8 mouse cellular contexts compared by ENCODE assay signal in the genomic region with DNA sequence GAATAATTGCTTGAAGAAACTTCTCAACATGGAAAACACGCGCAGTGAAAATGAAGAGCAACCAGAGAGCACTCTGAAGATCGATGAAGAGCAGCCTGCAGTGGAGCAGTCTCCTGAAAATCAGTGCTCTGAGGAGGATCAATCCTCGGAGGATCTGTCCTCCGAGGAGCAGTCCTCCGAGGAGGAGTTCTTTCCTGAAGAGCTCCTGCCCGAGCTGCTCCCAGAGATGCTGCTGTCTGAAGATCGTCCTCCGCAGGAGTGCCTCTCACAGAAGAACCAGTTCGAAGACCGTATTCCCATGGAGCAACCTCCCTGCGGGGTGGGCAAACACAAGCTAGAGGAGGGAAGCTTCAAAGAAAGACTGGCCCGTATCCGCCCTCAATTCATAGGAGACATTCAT. TPM values are rescaled to one million over a fixed set of nuclear protein-coding genes. Genes with fewer than 3 reads are reported as not detected.
DNase-seq lines count a peak whose midpoint lies in the region; ATAC-seq and TF ChIP-seq lines count a peak whose summit lies in the region.

No protein-coding gene starts in this region.

- H3K79me2 ChIP-seq in liver, adult 2 months (ENCODE audit: control insufficient read depth, insufficient read depth, low read length), result no peaks in the 10 kb centered on the region

- DNase-seq in liver, adult 2 months (ENCODE audit: extremely low read depth, low read depth, low spot score), result no peak
- DNase-seq in liver, result no peak
- no peak for DNase-seq in right cerebral cortex, postnatal 10 days (ENCODE audit: low spot score in 2 of 2)
- DNase-seq in spleen, postnatal 10 days (ENCODE audit: low spot score in 2 of 2), result no peak
- no peak for DNase-seq in left cerebral cortex, postnatal 14 days (ENCODE audit: low spot score in 2 of 2)

- H3K4me2 ChIP-seq in intestine, postnatal 0 days (replicated peaks; ENCODE audit: low read depth), result peak overlapping the region; percentile 68
- peak overlapping the region; percentile 70 for H3K4me2 ChIP-seq in midbrain, embryonic 16.5 days (ENCODE audit: low read length)

- no peaks in the 10 kb centered on the region for H3K9me3 ChIP-seq in intestine, postnatal 0 days (ENCODE audit: control insufficient read depth)
- H3K9me3 ChIP-seq in midbrain, embryonic 16.5 days (replicated peaks; ENCODE audit: control insufficient read depth, low read length, poor library complexity, severe bottlenecking), result no peaks in the 10 kb centered on the region

- no peaks in the 10 kb centered on the region for H3K36me3 ChIP-seq in liver, adult 2 months (ENCODE audit: control insufficient read depth, insufficient read depth, low read length)
- H3K36me3 ChIP-seq in intestine, postnatal 0 days (ENCODE audit: control insufficient read depth, insufficient read depth), result no peaks in the 10 kb centered on the region
- no peaks in the 10 kb centered on the region for H3K36me3 ChIP-seq in midbrain, embryonic 16.5 days (ENCODE audit: control insufficient read depth, insufficient read depth, low read length)

- WGBS in liver, adult 2 months, result 30% methylated on average over 14 of the region's 14 CpGs
- 28% methylated on average over 14 of the region's 14 CpGs for WGBS in intestine, postnatal 0 days
- 18% methylated on average over 14 of the region's 14 CpGs for WGBS in midbrain, embryonic 16.5 days

- TF ChIP-seq CTCF in liver, adult 2 months (IDR thresholded peaks at IDR 0.05; ENCODE audit: low read depth, low read length), result no peak
- no peak for TF ChIP-seq CTCF in embryonic fibroblast, embryonic 13.5 days (IDR thresholded peaks at IDR 0.05; ENCODE audit: borderline replicate concordance, insufficient read depth, low read length)
- no peak for TF ChIP-seq CTCF in intestine, postnatal 0 days (IDR thresholded peaks at IDR 0.05; ENCODE audit: low read depth)

- no peak for TF ChIP-seq POLR2A in liver, adult 2 months (IDR thresholded peaks at IDR 0.05; ENCODE audit: extremely low read depth, insufficient read depth, low read length)
- no peak for TF ChIP-seq POLR2A in embryonic fibroblast, embryonic 13.5 days (IDR thresholded peaks at IDR 0.05; ENCODE audit: low read depth, low read length)

- no peaks in the 10 kb centered on the region for H3K27me3 ChIP-seq in liver, adult 2 months (ENCODE audit: control insufficient read depth, insufficient read depth, low read length)
- no peaks in the 10 kb centered on the region for H3K27me3 ChIP-seq in intestine, postnatal 0 days (replicated peaks; ENCODE audit: control insufficient read depth, insufficient read depth, low read length)
- no peaks in the 10 kb centered on the region for H3K27me3 ChIP-seq in midbrain, embryonic 16.5 days (ENCODE audit: control insufficient read depth, insufficient read depth, low read depth, low read length)

- intact Hi-C loops in left cerebral cortex, postnatal 14 days (cut with DNase I), result no loop called here

- peak overlapping the region; percentile 50; the same call in 1 of the 2 replicates for H3K9ac ChIP-seq in liver, adult 2 months (ENCODE audit: low read depth, low read length)
- H3K9ac ChIP-seq in intestine, postnatal 0 days (ENCODE audit: low read depth, low read length), result peak overlapping the region; percentile 46; the same call in 1 of the 2 replicates
- peak overlapping the region; percentile 78 for H3K9ac ChIP-seq in midbrain, embryonic 16.5 days (ENCODE audit: low read depth, low read length)

- ATAC-seq in intestine, postnatal 0 days, result no peak
- peak; percentile 42; the same call in 1 of the 2 replicates for ATAC-seq in midbrain, embryonic 16.5 days

- H3K4me3 ChIP-seq in liver, adult 2 months (ENCODE audit: insufficient read depth, low read depth, low read length), result peak overlapping the region; percentile 60; the same call in 1 of the 2 replicates
- peak overlapping the region; percentile 46; the same call in 1 of the 2 replicates for H3K4me3 ChIP-seq in embryonic fibroblast, embryonic 13.5 days (ENCODE audit: insufficient read depth, low read length)
- peak overlapping the region; percentile 51 for H3K4me3 ChIP-seq in intestine, postnatal 0 days (ENCODE audit: low read depth, low read length)
- peak overlapping the region; percentile 48 for H3K4me3 ChIP-seq in midbrain, embryonic 16.5 days (ENCODE audit: low read depth, low read length)

- H3K4me1 ChIP-seq in liver, adult 2 months (ENCODE audit: control insufficient read depth, insufficient read depth, low read length), result no peaks in the 10 kb centered on the region
- no peaks in the 10 kb centered on the region for H3K4me1 ChIP-seq in embryonic fibroblast, embryonic 13.5 days (ENCODE audit: control insufficient read depth, insufficient read depth, low read length)
- no peaks in the 10 kb centered on the region for H3K4me1 ChIP-seq in intestine, postnatal 0 days (replicated peaks; ENCODE audit: control insufficient read depth, insufficient read depth, low read length)
- H3K4me1 ChIP-seq in midbrain, embryonic 16.5 days (ENCODE audit: control insufficient read depth, insufficient read depth, low read length), result peaks cover 2% of the 10 kb centered on the region; the same call in 1 of the 2 replicates

- no peak overlapping the region for H3K27ac ChIP-seq in liver, adult 2 months (replicated peaks; ENCODE audit: insufficient read depth, low read depth, low read length)
- no peak overlapping the region for H3K27ac ChIP-seq in embryonic fibroblast, embryonic 13.5 days (ENCODE audit: insufficient read depth, low read length)
- no peak overlapping the region for H3K27ac ChIP-seq in intestine, postnatal 0 days (ENCODE audit: low read depth, low read length)
- peak overlapping the region; percentile 96 for H3K27ac ChIP-seq in midbrain, embryonic 16.5 days (ENCODE audit: low read length)

RNA-seq across cellular contexts. Expression of a gene that starts 1.0 kb away (rescaled TPM):
- 0.28 and 0.60 TPM in 2 replicates for total RNA-seq in liver, adult 2 months (2014; rRNA removed)
- polyA plus RNA-seq in liver, adult 2 months (2012; rRNA removed), result 0.15 and 0.23 TPM in 2 replicates
- polyA plus RNA-seq in embryonic fibroblast, embryonic 13.5 days (2011; ENCODE audit: insufficient read length, low read depth, missing spikeins), result 6.1 and 7.6 TPM in 2 replicates
- 5.8 and 6.1 TPM in 2 replicates for polyA plus RNA-seq in intestine, postnatal 0 days (2015; fragmentation: Nextera tagmentation; extraction: Ambion mirVana)
- polyA plus RNA-seq in midbrain, embryonic 16.5 days (2015; fragmentation: Nextera tagmentation; extraction: Ambion mirVana), result 25.0 and 29.3 TPM in 2 replicates
- total RNA-seq in left cerebral cortex, postnatal 14 days (2021), result 10 to 100 TPM; 11.5 to 12.6 TPM

RNA-seq across cellular contexts. Expression of a gene that starts 34.7 kb away (rescaled TPM):
- total RNA-seq in liver, adult 2 months (2014; rRNA removed), result 116 and 127 TPM in 2 replicates
- polyA plus RNA-seq in liver, adult 2 months (2012; rRNA removed), result 24.8 and 26.7 TPM in 2 replicates
- 634 and 777 TPM in 2 replicates for polyA plus RNA-seq in embryonic fibroblast, embryonic 13.5 days (2011; ENCODE audit: insufficient read length, low read depth, missing spikeins)
- 459 and 483 TPM in 2 replicates for polyA plus RNA-seq in intestine, postnatal 0 days (2015; fragmentation: Nextera tagmentation; extraction: Ambion mirVana)
- polyA plus RNA-seq in midbrain, embryonic 16.5 days (2015; fragmentation: Nextera tagmentation; extraction: Ambion mirVana), result 612 and 639 TPM in 2 replicates
- 100 to 1,000 TPM; 363 to 377 TPM for total RNA-seq in left cerebral cortex, postnatal 14 days (2021)

Comparison
In these comparisons a context has a peak if more than half of its experiments do, and no peak if none do; other contexts are left out.
1. RNA of a gene that starts 34.7 kb away (polyA plus RNA-seq): 634 to 777 TPM in embryonic fibroblast, embryonic 13.5 days, 612 to 639 TPM in midbrain, embryonic 16.5 days and 459 to 483 TPM in intestine, postnatal 0 days; 24.8 to 26.7 TPM in liver, adult 2 months; every median in the first group is over 10 times any median in the second.
2. Peak in every context shown above with its lines, with median percentiles within 50 percentile points of each other: H3K4me3 ChIP-seq and H3K9ac ChIP-seq.